Mouse (Mus musculus) heart, embryonic 12.5 days (tissue): ENCODE measurements around the gene Thap8. TPM values are rescaled to one million over a fixed set of nuclear protein-coding genes. Genes with fewer than 3 reads are reported as not detected.
"Not testable (repeated sequence)": the region's sequence is repeated elsewhere in the genome, so short reads cannot be mapped to it uniquely, and the experiment has no call there.

ENCODE experiments used
- ATAC-seq: fragments of 200-750 bp; cut with Nextera tagmentation; 2 replicates; pipeline ENCODE4 v1.8.0; 2017; ENCODE audit warnings: moderate TSS enrichment, moderate library complexity; ENCODE audit not compliant: insufficient number of reproducible peaks, low FRiP score
- H3K27ac ChIP-seq: fragments of 300-500 bp; sonication (generic); 2 replicates; pipeline ENCODE4 v1.5.1; 2016; ENCODE audit warnings: mild to moderate bottlenecking, moderate library complexity; ENCODE audit not compliant: poor library complexity, severe bottlenecking
- H3K27me3 ChIP-seq: fragments of 300-500 bp; sonication (generic); replicated peaks from 2 replicates; pipeline ENCODE4 v1.6.1; 2016; ENCODE audit warnings: mild to moderate bottlenecking, moderate library complexity
- H3K36me3 ChIP-seq: fragments of 300-500 bp; sonication (generic); 2 replicates; pipeline ENCODE4 v1.6.1; 2016; ENCODE audit warnings: mild to moderate bottlenecking, moderate library complexity
- H3K4me1 ChIP-seq: fragments of 300-500 bp; sonication (generic); replicated peaks from 2 replicates; pipeline ENCODE4 v1.6.1; 2016; ENCODE audit warnings: mild to moderate bottlenecking
- H3K4me2 ChIP-seq: fragments of 300-500 bp; sonication (generic); 2 replicates; pipeline ENCODE4 v1.6.1; 2016; ENCODE audit warnings: mild to moderate bottlenecking, moderate library complexity
- H3K4me3 ChIP-seq: fragments of 300-500 bp; sonication (generic); 2 replicates; pipeline ENCODE4 v1.5.1; 2016; ENCODE audit warnings: mild to moderate bottlenecking
- H3K9ac ChIP-seq: fragments of 300-500 bp; sonication (generic); 2 replicates; pipeline ENCODE4 v1.6.1; 2016; ENCODE audit warnings: mild to moderate bottlenecking, moderate library complexity
- H3K9me3 ChIP-seq: fragments of 300-500 bp; sonication (generic); replicated peaks from 2 replicates; pipeline ENCODE4 v1.6.1; 2016; ENCODE audit warnings: mild to moderate bottlenecking, moderate library complexity
- WGBS: fragments of 180-500 bp; shearing (Covaris S2); methylation state at CpG from one replicate; pipeline ENCODE4 v1.1.7; 2016; 5-methylcytosine and 5-hydroxymethylcytosine counted together
- polyA plus RNA-seq: library from polyadenylated mRNA; unstranded; fragments of >200 nt; fragmentation: Nextera tagmentation; extraction: Ambion mirVana; gene quantifications from 2 replicates; pipeline ENCODE4 v1.2.1, GENCODE M21; 2016

The Thap8 gene
- 0.27 and 0.32 TPM in 2 replicates for polyA plus RNA-seq

- Histone ChIP-seq H3K36me3 (no peaks in the 10 kb centered on the region), H3K9me3 (no peaks in the 10 kb centered on the region), H3K27ac (peak within 1 kb of the TSS; percentile 98), H3K27me3 (no peaks in the 10 kb centered on the region), H3K9ac (peak within 1 kb of the TSS; percentile 80), H3K4me1 (peaks cover 12% of the 10 kb centered on the region), H3K4me3 (peak within 1 kb of the TSS; percentile 79), H3K4me2 (peak within 1 kb of the TSS; percentile 84)
- under 1% methylated on average over 49 of the region's 49 CpGs for WGBS
- ATAC-seq, result peak; percentile 96
These were observed at the start of gene Thap8, which contains the start of gene Wdr62 for GRCm38 (mm10) chr7:30279951-30280669. TSS of gene Thap8 (plus strand) at chr7:30280094. TSS of gene Wdr62 (minus strand) at chr7:30280419.

DNA sequence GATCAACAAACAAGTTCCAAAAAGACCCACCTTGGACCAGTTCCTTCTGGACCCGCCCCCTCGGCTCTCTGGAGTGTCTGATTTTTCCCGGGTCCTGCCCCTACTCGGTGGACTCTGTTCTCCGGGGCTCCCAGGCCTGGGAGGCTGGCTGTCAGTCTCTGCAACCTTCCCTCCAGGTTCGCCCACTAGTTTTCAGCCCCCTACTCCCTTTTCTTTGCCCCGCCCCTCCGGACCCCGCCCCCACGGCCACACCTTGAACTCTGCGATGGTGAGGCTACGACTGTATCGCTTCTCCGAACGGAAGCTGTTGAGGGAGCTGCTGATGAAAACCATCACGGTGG lies 48.6 kb upstream of the Thap8 start:
- Histone ChIP-seq H3K9me3 (no peaks in the 10 kb centered on the region), H3K4me2 (peak overlapping the region; percentile 86), H3K9ac (peak overlapping the region; percentile 79), H3K27me3 (no peaks in the 10 kb centered on the region), H3K36me3 (peaks cover 50% of the 10 kb centered on the region), H3K4me3 (peak overlapping the region; percentile 89), H3K27ac (peak overlapping the region; percentile 57), H3K4me1 (peaks cover 19% of the 10 kb centered on the region)
- ATAC-seq, result peak; percentile 1; the same call in 1 of the 2 replicates
- under 1% methylated on average over 16 of the region's 16 CpGs for WGBS

DNA sequence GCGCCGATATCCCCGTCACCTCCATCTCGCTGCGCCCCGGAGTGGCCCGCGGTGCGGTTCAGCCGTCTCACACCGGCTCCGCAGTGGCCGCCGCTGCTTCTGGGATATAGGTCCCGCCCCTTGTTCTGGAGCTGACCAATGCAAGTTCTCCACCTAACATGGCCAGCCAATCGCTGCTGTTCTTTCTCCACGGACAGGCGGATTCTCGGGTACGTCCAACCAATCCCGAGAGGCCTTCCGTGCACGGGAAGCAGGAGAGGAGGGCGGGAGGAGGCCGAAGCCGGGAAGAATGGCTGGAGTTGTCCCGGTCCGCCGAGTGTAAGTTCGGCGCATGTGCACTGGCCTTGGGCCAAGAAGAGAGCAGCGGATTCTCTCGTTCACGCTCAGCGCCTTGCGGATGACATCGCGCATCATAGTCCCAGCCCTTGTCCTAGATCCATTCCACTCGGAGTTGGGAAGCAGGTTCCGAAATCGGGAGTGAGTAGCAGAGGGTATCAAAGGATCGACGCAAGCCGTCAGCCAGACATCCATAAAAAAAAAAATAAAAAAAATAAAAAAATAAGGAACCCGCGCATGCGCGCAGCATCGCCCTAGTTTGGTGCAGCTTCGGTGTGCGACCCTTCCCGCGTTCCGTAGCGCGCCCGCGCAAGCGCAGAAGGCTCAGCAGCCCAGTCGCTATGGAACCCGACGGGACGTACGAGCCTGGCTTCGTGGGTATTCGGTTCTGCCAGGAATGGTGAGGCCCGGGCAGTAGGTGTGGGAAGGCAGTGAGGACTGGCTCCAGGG lies 48.0 kb upstream of the Thap8 start, which contains the start of the genes Polr2i and Tbcb:
Gene Polr2i (plus strand): TSS at position 280 of the 786 bp plus-strand sequence.
Gene Tbcb (minus strand): TSS at position 604 of the 786 bp plus-strand sequence.
- Histone ChIP-seq H3K4me2 (peak within 1 kb of the TSS; percentile 86), H3K9ac (peak within 1 kb of the TSS; percentile 89), H3K4me1 (peaks cover 19% of the 10 kb centered on the region), H3K9me3 (no peaks in the 10 kb centered on the region), H3K36me3 (peaks cover 44% of the 10 kb centered on the region), H3K27me3 (no peaks in the 10 kb centered on the region), H3K27ac (peak within 1 kb of the TSS; percentile 91), H3K4me3 (peak within 1 kb of the TSS; percentile 89)
- 0% methylated on average over 67 of the region's 67 CpGs for WGBS
- ATAC-seq, result peak; percentile 96

- H3K27ac ChIP-seq, result peak overlapping the region; percentile 91
- H3K27me3 ChIP-seq, result no peaks in the 10 kb centered on the region
- peak overlapping the region; percentile 86 for H3K4me2 ChIP-seq
- peak overlapping the region; percentile 89 for H3K9ac ChIP-seq
- 4% methylated on average over 24 of the region's 24 CpGs for WGBS
- ATAC-seq, result no peak
- no peaks in the 10 kb centered on the region for H3K9me3 ChIP-seq
- H3K36me3 ChIP-seq, result peaks cover 36% of the 10 kb centered on the region
- peak overlapping the region; percentile 89 for H3K4me3 ChIP-seq
- H3K4me1 ChIP-seq, result peaks cover 19% of the 10 kb centered on the region
These were observed 47.2 kb upstream of the Thap8 start for GRCm38 (mm10) chr7:30232631-30233148.

DNA sequence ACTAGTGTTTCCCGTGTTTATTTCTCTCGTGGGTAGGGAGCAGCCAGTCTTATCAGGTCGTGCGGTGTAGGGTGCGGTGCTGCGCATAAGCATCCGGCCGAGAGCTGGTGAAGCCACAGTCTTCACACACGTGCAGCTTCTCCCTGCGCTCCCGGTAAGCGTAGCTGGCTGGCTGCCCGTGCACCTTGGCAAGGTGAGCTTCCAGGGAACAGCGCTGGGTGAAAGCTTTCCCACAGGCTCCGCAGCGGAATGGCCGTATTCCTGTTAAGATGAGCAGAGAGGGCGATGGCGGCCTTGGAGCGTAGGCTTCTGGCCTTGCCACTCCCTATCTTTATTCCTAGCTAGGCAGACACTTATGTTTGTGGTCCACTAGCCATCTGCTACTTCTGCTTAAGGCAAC lies 46.5 kb upstream of the Thap8 start:
- peaks cover 29% of the 10 kb centered on the region for H3K36me3 ChIP-seq
- 87% methylated on average over 20 of the region's 20 CpGs for WGBS
- H3K4me2 ChIP-seq, result peak overlapping the region; percentile 86
- no peaks in the 10 kb centered on the region for H3K9me3 ChIP-seq
- peaks cover 19% of the 10 kb centered on the region for H3K4me1 ChIP-seq
- H3K27me3 ChIP-seq, result no peaks in the 10 kb centered on the region
- H3K9ac ChIP-seq, result peak overlapping the region; percentile 29; the same call in 1 of the 2 replicates
- no peak overlapping the region for H3K27ac ChIP-seq
- ATAC-seq, result no peak
- H3K4me3 ChIP-seq, result peak overlapping the region; percentile 89

GRCm38 (mm10) chr7:30234276-30234858 lies 45.5 kb upstream of the Thap8 start:
- H3K27me3 ChIP-seq, result no peaks in the 10 kb centered on the region
- ATAC-seq, result no peak
- H3K9me3 ChIP-seq, result no peaks in the 10 kb centered on the region
- H3K4me1 ChIP-seq, result peaks cover 19% of the 10 kb centered on the region
- peaks cover 26% of the 10 kb centered on the region for H3K36me3 ChIP-seq
- 91% methylated on average over 15 of the region's 15 CpGs for WGBS
- no peak overlapping the region for H3K4me3 ChIP-seq
- no peak overlapping the region for H3K9ac ChIP-seq
- no peak overlapping the region for H3K27ac ChIP-seq
- H3K4me2 ChIP-seq, result no peak overlapping the region

GRCm38 (mm10) chr7:30235091-30235490 lies 44.8 kb upstream of the Thap8 start:
- no peak overlapping the region for H3K27ac ChIP-seq
- H3K36me3 ChIP-seq, result peaks cover 22% of the 10 kb centered on the region
- WGBS, result 82% methylated on average over 8 of the region's 8 CpGs
- peaks cover 19% of the 10 kb centered on the region for H3K4me1 ChIP-seq
- no peaks in the 10 kb centered on the region for H3K9me3 ChIP-seq
- no peaks in the 10 kb centered on the region for H3K27me3 ChIP-seq
- no peak overlapping the region for H3K4me2 ChIP-seq
- H3K4me3 ChIP-seq, result no peak overlapping the region
- no peak for ATAC-seq
- H3K9ac ChIP-seq, result no peak overlapping the region

DNA sequence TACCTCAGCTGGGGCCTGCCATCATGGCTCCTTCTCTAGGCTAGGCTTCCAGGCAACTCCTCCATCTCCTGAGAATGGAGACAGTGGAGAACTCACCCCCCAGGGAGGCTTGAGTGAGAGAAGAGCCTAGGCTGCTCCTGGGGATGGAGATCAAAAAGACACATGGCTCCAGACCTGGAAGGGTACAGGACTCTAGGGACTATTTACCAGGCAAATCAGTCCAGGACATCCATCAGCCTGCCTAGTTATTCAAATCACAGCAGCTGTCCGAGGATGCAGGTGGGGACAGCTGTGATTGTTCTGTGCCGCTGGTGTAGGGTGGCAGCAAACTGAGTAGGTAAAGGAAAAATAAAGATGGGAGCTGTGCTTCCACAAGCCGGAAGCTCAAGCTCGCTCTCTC lies 44.3 kb upstream of the Thap8 start, which contains the start of gene Ovol3:
Gene Ovol3 (minus strand): TSS at position 101 of the 400 bp plus-strand sequence.
- H3K4me2 ChIP-seq, result no peak within 1 kb of the TSS
- no peaks in the 10 kb centered on the region for H3K27me3 ChIP-seq
- no peak within 1 kb of the TSS for H3K4me3 ChIP-seq
- H3K9ac ChIP-seq, result no peak within 1 kb of the TSS
- peaks cover 16% of the 10 kb centered on the region for H3K4me1 ChIP-seq
- ATAC-seq, result no peak
- H3K9me3 ChIP-seq, result no peaks in the 10 kb centered on the region
- no peak within 1 kb of the TSS for H3K27ac ChIP-seq
- 81% methylated on average over 4 of the region's 4 CpGs for WGBS
- peaks cover 28% of the 10 kb centered on the region for H3K36me3 ChIP-seq

GRCm38 (mm10) chr7:30237374-30237773 lies 42.5 kb upstream of the Thap8 start:
- H3K4me3 ChIP-seq, H3K9ac ChIP-seq, H3K27ac ChIP-seq, H3K27me3 ChIP-seq, H3K4me2 ChIP-seq, H3K9me3 ChIP-seq, ATAC-seq: not testable (repeated sequence)
- H3K4me1 ChIP-seq, result peaks cover 11% of the 10 kb centered on the region; the same call in 1 of the 2 replicates
- 78% methylated on average over 3 of the region's 3 CpGs for WGBS
- H3K36me3 ChIP-seq, result peaks cover 45% of the 10 kb centered on the region

- ATAC-seq, result no peak
- H3K27me3 ChIP-seq, result no peaks in the 10 kb centered on the region
- no peaks in the 10 kb centered on the region for H3K4me1 ChIP-seq
- peaks cover 57% of the 10 kb centered on the region for H3K36me3 ChIP-seq
- H3K4me3 ChIP-seq, result no peak overlapping the region
- WGBS, result 83% methylated on average over 12 of the region's 12 CpGs
- H3K9ac ChIP-seq, result no peak overlapping the region
- no peaks in the 10 kb centered on the region for H3K9me3 ChIP-seq
- no peak overlapping the region for H3K27ac ChIP-seq
- no peak overlapping the region for H3K4me2 ChIP-seq
These were observed 27.6 kb upstream of the Thap8 start for GRCm38 (mm10) chr7:30251956-30252954.
